Mouse (Mus musculus) brain, embryonic 14.5 days (tissue): ENCODE results near the gene Clns1a. TPM values are rescaled to one million over a fixed set of nuclear protein-coding genes. Genes with fewer than 3 reads are reported as not detected.

Experiments used
- DNase-seq: peaks from one replicate; pipeline ENCODE4 v3.0.0-alpha.2; 2011; ENCODE audit warnings: low read depth
- CTCF ChIP-seq: fragments of 200-500 bp; IDR thresholded peaks from 2 replicates; pipeline ENCODE4 v1.5.1; 2012; ENCODE audit warnings: inconsistent platforms, mild to moderate bottlenecking, moderate library complexity, borderline replicate concordance; ENCODE audit not compliant: insufficient read depth, insufficient read length; ENCODE audit errors: extremely low read depth
- POLR2A ChIP-seq: fragments of 200-500 bp; IDR thresholded peaks from 2 replicates; pipeline ENCODE4 v1.6.1; 2012; ENCODE audit warnings: mild to moderate bottlenecking, inconsistent platforms, borderline replicate concordance; ENCODE audit not compliant: poor library complexity, insufficient read depth, insufficient read length, severe bottlenecking; ENCODE audit errors: extremely low read depth
- polyA plus RNA-seq: library from polyadenylated mRNA; depleted of rRNA; stranded (reverse); fragments of >200 nt; gene quantifications from 2 replicates; pipeline ENCODE4 v1.2.3, GENCODE M21; 2012

The Clns1a gene
- polyA plus RNA-seq, 1 experiment, result 114 TPM

GRCm38 (mm10) chr7:97707809-97708208, 11.4 kb downstream of the Clns1a start:
- no peak for TF ChIP-seq CTCF
- TF ChIP-seq POLR2A, result no peak
- DNase-seq, result no peak

- no peak for DNase-seq
- TF ChIP-seq POLR2A, result no peak
- no peak for TF ChIP-seq CTCF
Measured at GRCm38 (mm10) chr7:97709204-97709603, 12.8 kb downstream of the Clns1a start.

GRCm38 (mm10) chr7:97714651-97715050, 18.2 kb downstream of the Clns1a start:
- no peak for DNase-seq
- no peak for TF ChIP-seq CTCF
- no peak for TF ChIP-seq POLR2A

GRCm38 (mm10) chr7:97717326-97717725, 20.9 kb downstream of the Clns1a start:
- no peak for DNase-seq
- no peak for TF ChIP-seq POLR2A
- TF ChIP-seq CTCF, result no peak

GRCm38 (mm10) chr7:97719078-97719477, 22.6 kb downstream of the Clns1a start:
- no peak for DNase-seq
- no peak for TF ChIP-seq POLR2A

- DNase-seq, result no peak
- TF ChIP-seq POLR2A, result no peak
- no peak for TF ChIP-seq CTCF
Measured at GRCm38 (mm10) chr7:97720109-97720508, 23.7 kb downstream of the Clns1a start.

GRCm38 (mm10) chr7:97722278-97722918, 26.0 kb downstream of the Clns1a start:
- peak; percentile 68 for DNase-seq
- TF ChIP-seq POLR2A, result no peak
- no peak for TF ChIP-seq CTCF

GRCm38 (mm10) chr7:97723646-97724538, 27.5 kb downstream of the Clns1a start:
- TF ChIP-seq POLR2A, result no peak
- no peak for DNase-seq

GRCm38 (mm10) chr7:97725401-97725800, 29.0 kb downstream of the Clns1a start:
- TF ChIP-seq POLR2A (no peak), CTCF (no peak)
- no peak for DNase-seq

- DNase-seq, result no peak
- TF ChIP-seq POLR2A (no peak), CTCF (no peak)
Measured at GRCm38 (mm10) chr7:97726080-97726479, 29.6 kb downstream of the Clns1a start.

GRCm38 (mm10) chr7:97726778-97727177, 30.3 kb downstream of the Clns1a start:
- DNase-seq, result no peak
- TF ChIP-seq CTCF (no peak), POLR2A (no peak)

GRCm38 (mm10) chr7:97728666-97729614, 32.5 kb downstream of the Clns1a start:
- TF ChIP-seq POLR2A (no peak), CTCF (no peak)
- no peak for DNase-seq

GRCm38 (mm10) chr7:97730427-97730826, 34.0 kb downstream of the Clns1a start:
- no peak for DNase-seq
- TF ChIP-seq POLR2A, result no peak
